Mouse (Mus musculus) spleen, adult 2 months (tissue): ENCODE results near the gene Epn3.

ENCODE experiments used
- CTCF ChIP-seq: fragments of 200-500 bp; IDR thresholded peaks from 2 replicates; pipeline ENCODE4 v1.5.1; 2011; ENCODE audit warnings: mild to moderate bottlenecking, inconsistent platforms; ENCODE audit not compliant: insufficient read depth, insufficient read length, insufficient replicate concordance; ENCODE audit errors: extremely low read depth
- POLR2A ChIP-seq: fragments of 200-500 bp; IDR thresholded peaks from 2 replicates; pipeline ENCODE4 v1.6.1; 2011; ENCODE audit warnings: low read depth, low read length, inconsistent platforms

DNA sequence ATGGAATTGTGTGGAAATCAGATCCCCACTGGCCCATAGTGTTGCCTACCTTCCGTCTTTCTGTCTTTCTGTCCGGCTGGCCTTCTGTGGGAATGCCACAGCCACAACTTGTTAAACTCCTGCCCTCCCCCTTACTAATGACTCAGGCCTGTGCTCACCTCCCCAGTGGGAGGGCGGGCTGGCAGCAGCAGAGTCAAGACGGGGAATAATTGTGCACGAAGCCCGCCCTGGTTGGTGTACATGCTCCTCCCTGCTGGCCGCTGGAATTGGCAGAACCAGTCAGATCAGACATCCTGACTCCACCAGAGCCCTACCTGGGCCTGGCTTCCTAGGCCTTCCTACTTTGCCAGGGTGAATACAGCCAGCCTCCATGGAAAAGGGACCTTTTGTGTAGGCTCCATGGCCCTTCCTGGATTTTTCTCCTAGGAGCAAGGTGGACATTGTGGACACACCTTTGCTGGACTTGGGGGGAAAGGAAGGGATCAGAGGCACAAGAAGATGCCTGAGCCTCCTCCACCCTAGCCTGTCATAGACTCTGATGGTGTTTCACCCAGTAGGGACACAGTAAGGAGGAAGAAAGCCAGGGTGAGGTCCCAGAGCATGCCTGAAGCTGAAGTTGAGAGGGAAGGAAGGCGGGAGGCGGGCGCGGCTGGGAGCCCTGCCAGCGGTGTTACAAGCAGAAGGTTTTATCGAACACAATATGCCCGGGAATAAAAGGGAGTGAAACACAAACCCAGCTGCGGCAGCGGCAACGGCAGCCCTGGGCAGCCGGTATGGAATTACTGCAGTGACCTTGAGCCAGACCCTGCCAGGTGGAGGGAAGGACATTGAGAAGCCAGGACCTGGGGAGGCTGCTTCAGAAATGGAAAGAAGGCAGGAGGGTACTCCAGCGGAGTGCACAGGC lies 1.4 kb downstream of the Epn3 start:
- TF ChIP-seq CTCF (no peak), POLR2A (no peak)
